Mouse (Mus musculus): ENCODE data around the gene Chst11.

DNA sequence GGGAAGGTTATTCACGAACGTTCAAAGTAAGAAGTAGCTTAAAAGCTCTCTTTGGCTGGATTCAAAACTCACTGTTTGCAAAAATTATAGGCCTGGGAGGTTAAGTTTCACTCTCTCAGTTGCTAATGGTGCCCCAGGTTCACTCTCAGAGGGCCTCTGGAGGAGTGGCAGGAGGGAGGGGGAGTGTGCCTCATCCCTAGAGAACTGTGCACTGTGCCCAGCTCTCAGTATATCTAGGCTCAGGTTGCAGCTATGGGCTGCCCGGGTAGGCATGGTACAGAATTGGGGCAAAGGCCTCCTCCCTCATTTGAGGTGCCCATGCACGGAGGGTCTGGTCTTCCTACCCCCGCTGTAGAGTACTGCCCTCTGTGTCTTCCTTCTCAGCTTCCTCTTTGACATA, 14.9 kb downstream of the Chst11 start:
- TF ChIP-seq CTCF (IDR thresholded peaks at IDR 0.05; ENCODE audit: extremely low read depth, insufficient read depth, low read length) (no peak), POLR2A (IDR thresholded peaks at IDR 0.05; ENCODE audit: extremely low read depth, insufficient read depth, low read length) (no peak)
